15 mouse cellular contexts compared by ENCODE assay signal in the genomic region with DNA sequence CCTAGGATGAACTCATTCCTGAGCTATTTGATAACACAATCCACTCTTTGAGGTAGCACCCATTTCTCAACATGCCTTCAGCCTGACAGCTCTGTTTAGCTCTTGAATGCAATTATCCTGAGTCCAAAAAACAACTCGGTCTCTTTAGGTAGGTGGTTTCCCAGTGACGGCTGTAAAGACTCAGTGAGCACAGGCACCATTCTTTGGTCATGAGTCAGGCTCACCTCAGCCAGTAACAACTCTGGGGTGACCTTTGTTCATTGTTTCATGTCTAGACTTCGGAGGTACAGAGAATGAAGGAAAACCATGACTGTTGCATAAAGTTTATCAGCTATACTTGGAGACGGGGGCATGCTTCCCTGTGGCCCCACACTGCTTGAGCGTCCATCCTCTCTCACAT.
DNase-seq lines count a peak whose midpoint lies in the region; ATAC-seq lines count a peak whose summit lies in the region.
"Had no signal": no experiment of that assay in that cellular context is flagged by ENCODE, and none has a peak within 500 bp of the region (broad histone marks: within the 10 kb centered on the region; RNA-seq: fewer than 3 reads in every experiment).

No protein-coding gene starts in this region.

- 62% methylated on average over 5 of the region's 5 CpGs for WGBS in kidney, embryonic 16.5 days
- WGBS in intestine, embryonic 15.5 days, result 55% methylated on average over 5 of the region's 5 CpGs
- WGBS in midbrain, embryonic 16.5 days, result 81% methylated on average over 5 of the region's 5 CpGs

- no peak overlapping the region for H3K9ac ChIP-seq in kidney, embryonic 16.5 days (replicated peaks; ENCODE audit: low read length)
- no peak overlapping the region for H3K9ac ChIP-seq in intestine, embryonic 15.5 days
- H3K9ac ChIP-seq in midbrain, embryonic 16.5 days (ENCODE audit: low read depth, low read length), result no peak overlapping the region
- H3K9ac ChIP-seq: liver, embryonic 14.5 days; midbrain, embryonic 12.5 days had no signal

- peaks cover 5% of the 10 kb centered on the region; the same call in 1 of the 2 replicates for H3K4me1 ChIP-seq in kidney, embryonic 16.5 days (ENCODE audit: insufficient read depth, low read length)
- 0 out of 2 replicates have a peak, but pooled peaks cover 4% of the 10 kb centered on the region for H3K4me1 ChIP-seq in intestine, embryonic 15.5 days (replicated peaks)
- H3K4me1 ChIP-seq in midbrain, embryonic 16.5 days (ENCODE audit: control insufficient read depth, insufficient read depth, low read length), result no peaks in the 10 kb centered on the region
- H3K4me1 ChIP-seq: midbrain, embryonic 12.5 days had no signal

- no peak overlapping the region for H3K4me2 ChIP-seq in kidney, embryonic 16.5 days (replicated peaks; ENCODE audit: low read depth, low read length)
- H3K4me2 ChIP-seq in intestine, embryonic 15.5 days (replicated peaks), result no peak overlapping the region
- H3K4me2 ChIP-seq in midbrain, embryonic 16.5 days (ENCODE audit: low read length), result no peak overlapping the region
- H3K4me2 ChIP-seq: midbrain, embryonic 12.5 days had no signal

- peak; percentile 36; the same call in 1 of the 2 replicates for ATAC-seq in frontal cortex, adult (ENCODE audit: low TSS enrichment)
- no peak for ATAC-seq in kidney, embryonic 16.5 days (ENCODE audit: low FRiP score, low TSS enrichment)
- peak; percentile 90 for ATAC-seq in intestine, embryonic 15.5 days
- no peak for ATAC-seq in midbrain, embryonic 16.5 days

- DNase-seq in frontal cortex, postnatal 14 days (ENCODE audit: low spot score in 2 of 2), result no peak
- peak; percentile 43 for DNase-seq in kidney, postnatal 14 days
- DNase-seq in right cerebral cortex, postnatal 4 days, result no peak
- DNase-seq in thymus, adult 18-20 months, result no peak
- DNase-seq: adrenal gland, adult 2 months; cerebellum, adult 9-10 months; embryo, embryonic 11 days; heart, adult 11 months; thymus, postnatal 36 days had no signal

- H3K4me3 ChIP-seq in kidney, embryonic 16.5 days (ENCODE audit: low read length), result no peak overlapping the region
- no peak overlapping the region for H3K4me3 ChIP-seq in intestine, embryonic 15.5 days (replicated peaks)
- no peak overlapping the region for H3K4me3 ChIP-seq in midbrain, embryonic 16.5 days (ENCODE audit: low read depth, low read length)
- H3K4me3 ChIP-seq: midbrain, embryonic 12.5 days had no signal

- no peaks in the 10 kb centered on the region for H3K36me3 ChIP-seq in kidney, embryonic 16.5 days (ENCODE audit: insufficient read depth, low read length)
- no peaks in the 10 kb centered on the region for H3K36me3 ChIP-seq in intestine, embryonic 15.5 days
- H3K36me3 ChIP-seq in midbrain, embryonic 16.5 days (ENCODE audit: control insufficient read depth, insufficient read depth, low read length), result no peaks in the 10 kb centered on the region
- H3K36me3 ChIP-seq: midbrain, embryonic 12.5 days had no signal

- H3K27ac ChIP-seq in kidney, embryonic 16.5 days (ENCODE audit: low read length), result no peak overlapping the region
- H3K27ac ChIP-seq in intestine, embryonic 15.5 days, result peak overlapping the region; percentile 25
- no peak overlapping the region for H3K27ac ChIP-seq in midbrain, embryonic 16.5 days (ENCODE audit: low read length)
- H3K27ac ChIP-seq: liver, embryonic 14.5 days; midbrain, embryonic 12.5 days had no signal

- no peaks in the 10 kb centered on the region for H3K27me3 ChIP-seq in kidney, embryonic 16.5 days (ENCODE audit: insufficient read depth, low read length)
- H3K27me3 ChIP-seq in intestine, embryonic 15.5 days (replicated peaks), result no peaks in the 10 kb centered on the region
- no peaks in the 10 kb centered on the region for H3K27me3 ChIP-seq in midbrain, embryonic 16.5 days (ENCODE audit: control insufficient read depth, insufficient read depth, low read depth, low read length)
- H3K27me3 ChIP-seq: midbrain, embryonic 12.5 days had no signal

- no peaks in the 10 kb centered on the region for H3K9me3 ChIP-seq in kidney, embryonic 16.5 days (ENCODE audit: low read length)
- H3K9me3 ChIP-seq in intestine, embryonic 15.5 days, result no peaks in the 10 kb centered on the region
- no peaks in the 10 kb centered on the region for H3K9me3 ChIP-seq in midbrain, embryonic 16.5 days (replicated peaks; ENCODE audit: control insufficient read depth, low read length, poor library complexity, severe bottlenecking)
- H3K9me3 ChIP-seq: midbrain, embryonic 12.5 days had no signal

Comparison
In these comparisons a context has a peak if more than half of its experiments do, and no peak if none do; other contexts are left out.
1. ATAC-seq: peak in frontal cortex, adult (single experiment) and intestine, embryonic 15.5 days (single experiment); none in kidney, embryonic 16.5 days (single experiment) and midbrain, embryonic 16.5 days (single experiment).